Mouse (Mus musculus) NIH3T3 (cell line): ENCODE measurements around the gene Wfdc6b.
A peak's percentile ranks its signal among the peaks of the same experiment; 100 is the strongest.
"Not testable (repeated sequence)": the region's sequence is repeated elsewhere in the genome, so short reads cannot be mapped to it uniquely, and the experiment has no call there.

ENCODE experiments used
- DNase-seq: peaks from one replicate; pipeline ENCODE4 v3.0.0-alpha.2; 2012; ENCODE audit warnings: low read depth

Gene Wfdc6b

GRCm38 (mm10) chr2:164613471-164613870, at the start of gene Wfdc6b, which contains the start of gene Wfdc8:
TSS of gene Wfdc6b (plus strand) at chr2:164613522.
TSS of gene Wfdc8 (minus strand) at chr2:164613626.
- DNase-seq, result not testable (repeated sequence)

GRCm38 (mm10) chr2:164564346-164564745, 49.0 kb upstream of the Wfdc6b start:
- no peak for DNase-seq

- DNase-seq, result no peak
Observed at GRCm38 (mm10) chr2:164566997-164567396, 46.3 kb upstream of the Wfdc6b start.

- DNase-seq, result peak; percentile 14
Observed at GRCm38 (mm10) chr2:164567460-164567859, 45.9 kb upstream of the Wfdc6b start.

- DNase-seq, result not testable (repeated sequence)
Observed at GRCm38 (mm10) chr2:164573359-164573758, 40.0 kb upstream of the Wfdc6b start, which contains the start of gene Spint3. TSS of gene Spint3 (minus strand) at chr2:164573459.

- DNase-seq, result peak; percentile 20
Observed at GRCm38 (mm10) chr2:164585025-164585725, 28.1 kb upstream of the Wfdc6b start, which contains the start of gene Wfdc6a. TSS of gene Wfdc6a (minus strand) at chr2:164585447.

- peak; percentile 80 for DNase-seq
Observed at GRCm38 (mm10) chr2:164592014-164592413, 21.3 kb upstream of the Wfdc6b start.

- no peak for DNase-seq
Observed at GRCm38 (mm10) chr2:164593494-164593893, 19.8 kb upstream of the Wfdc6b start, which contains the start of gene Eppin. TSS of gene Eppin (minus strand) at chr2:164593594.

GRCm38 (mm10) chr2:164600179-164600578, 13.1 kb upstream of the Wfdc6b start:
- no peak for DNase-seq

GRCm38 (mm10) chr2:164603482-164603881, 9.8 kb upstream of the Wfdc6b start:
- DNase-seq, result peak; percentile 30

- DNase-seq, result peak; percentile 72
Observed at GRCm38 (mm10) chr2:164604411-164604810, 8.9 kb upstream of the Wfdc6b start.

- peak; percentile 24 for DNase-seq
Observed at GRCm38 (mm10) chr2:164608781-164609180, 4.5 kb upstream of the Wfdc6b start.

- no peak for DNase-seq
Observed at GRCm38 (mm10) chr2:164615386-164615785, 2.1 kb downstream of the Wfdc6b start.

GRCm38 (mm10) chr2:164619050-164619449, 5.7 kb downstream of the Wfdc6b start:
- no peak for DNase-seq

- no peak for DNase-seq
Observed at GRCm38 (mm10) chr2:164621775-164622174, 8.5 kb downstream of the Wfdc6b start.

- no peak for DNase-seq
Observed at GRCm38 (mm10) chr2:164635266-164635665, 21.9 kb downstream of the Wfdc6b start.

- DNase-seq, result no peak
Observed at GRCm38 (mm10) chr2:164638696-164639095, 25.4 kb downstream of the Wfdc6b start, which contains the start of gene Wfdc16. TSS of gene Wfdc16 (minus strand) at chr2:164638796.

- DNase-seq, result no peak
Observed at GRCm38 (mm10) chr2:164641129-164641528, 27.8 kb downstream of the Wfdc6b start.

GRCm38 (mm10) chr2:164641881-164642673, 28.8 kb downstream of the Wfdc6b start:
- DNase-seq, result no peak

- DNase-seq, result peak; percentile 31
Observed at GRCm38 (mm10) chr2:164655858-164656257, 42.5 kb downstream of the Wfdc6b start, which contains the start of gene Wfdc10. TSS of gene Wfdc10 (plus strand) at chr2:164656046.

- no peak for DNase-seq
Observed at GRCm38 (mm10) chr2:164656483-164656882, 43.2 kb downstream of the Wfdc6b start, which contains the start of gene Wfdc9. TSS of gene Wfdc9 (minus strand) at chr2:164656583.

- no peak for DNase-seq
Observed at GRCm38 (mm10) chr2:164664851-164665250, 51.5 kb downstream of the Wfdc6b start.
